Mouse (Mus musculus) cerebellum, postnatal 36 days (tissue): ENCODE measurements around the gene Ttll8.

Experiments used
- DNase-seq, 2 experiments: peaks; one replicate each; pipeline ENCODE4 v3.0.0; 2021 to 2022; ENCODE audit warnings: mixed read lengths in 2 of 2

Ttll8 gene

DNA sequence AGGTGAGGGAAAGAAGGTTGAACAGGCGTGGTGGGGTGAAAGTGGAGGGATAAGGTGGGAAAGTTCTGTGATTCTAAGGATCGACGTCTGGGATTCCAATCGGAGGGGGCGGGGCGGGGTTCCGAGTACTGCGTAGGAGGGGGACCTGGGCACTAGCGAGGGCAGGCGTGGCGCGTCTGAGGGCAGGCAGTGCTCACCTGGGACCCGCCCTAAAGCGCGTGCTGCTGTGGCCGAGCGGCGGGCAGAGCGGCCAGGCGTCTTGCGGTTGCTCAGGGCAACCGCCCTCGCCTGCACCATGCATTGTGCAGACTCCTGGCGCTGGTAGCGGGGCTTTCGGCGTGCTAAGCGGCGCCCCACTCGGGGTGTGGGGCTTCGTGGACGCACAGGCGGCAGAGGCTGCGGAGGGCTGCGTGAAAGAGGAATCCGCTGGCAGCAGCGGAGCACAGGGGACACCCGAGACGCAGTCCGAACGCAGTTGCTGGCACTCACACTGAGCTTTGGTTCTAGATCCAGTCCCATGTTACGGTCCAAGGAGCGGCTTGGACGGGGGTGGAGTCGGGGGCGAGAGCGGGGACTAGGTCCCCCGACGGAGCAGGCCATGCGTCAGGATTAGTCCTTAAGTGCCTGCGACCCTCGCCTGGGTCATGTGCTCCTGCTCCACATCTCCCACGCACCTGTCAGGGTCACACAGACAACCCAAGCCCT lies at the start of gene Ttll8:
TSS of gene Ttll8 (minus strand) at position 51 of the 705 bp plus-strand sequence.
- DNase-seq = peak in 1 of 2 experiments; percentile 9

DNA sequence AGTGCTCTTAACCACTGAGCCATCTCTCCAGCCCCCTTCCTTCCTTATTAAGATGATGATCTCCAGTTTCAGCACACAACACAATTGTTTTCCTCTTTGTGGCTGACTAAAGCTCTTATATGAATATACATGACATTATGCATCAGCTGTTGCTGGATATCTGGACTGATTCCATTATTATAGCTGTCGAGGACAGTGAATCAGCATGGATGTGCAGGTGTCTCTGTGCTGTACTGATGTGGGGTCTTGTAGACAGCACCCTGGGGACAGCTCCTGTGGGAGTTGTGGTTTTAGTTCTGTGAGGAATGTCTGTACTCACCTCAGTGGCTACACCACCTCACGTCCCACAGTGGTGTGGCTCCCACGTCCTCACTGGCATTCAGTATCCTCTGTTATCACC lies 47.0 kb upstream of the Ttll8 start:
- no peak for DNase-seq

DNA sequence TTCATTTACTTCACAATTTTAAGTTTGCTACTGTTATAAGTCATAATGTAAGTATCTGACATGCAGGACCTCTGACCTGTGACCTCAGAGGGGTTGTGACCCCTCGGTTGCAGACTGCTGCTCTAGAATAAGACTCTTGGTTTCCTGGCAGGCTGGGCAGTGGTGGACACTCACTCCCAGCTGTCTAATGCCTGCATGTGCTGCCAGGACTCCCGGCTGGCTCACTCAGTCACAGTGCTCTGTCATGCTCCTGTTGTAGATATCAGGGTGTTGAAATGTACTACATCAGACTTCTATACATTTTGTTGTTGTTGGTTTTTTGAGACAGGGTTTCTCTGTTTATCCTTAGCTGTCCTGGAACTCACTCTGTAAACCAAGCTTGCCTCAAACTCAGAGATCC lies 46.1 kb upstream of the Ttll8 start:
- no peak for DNase-seq

DNA sequence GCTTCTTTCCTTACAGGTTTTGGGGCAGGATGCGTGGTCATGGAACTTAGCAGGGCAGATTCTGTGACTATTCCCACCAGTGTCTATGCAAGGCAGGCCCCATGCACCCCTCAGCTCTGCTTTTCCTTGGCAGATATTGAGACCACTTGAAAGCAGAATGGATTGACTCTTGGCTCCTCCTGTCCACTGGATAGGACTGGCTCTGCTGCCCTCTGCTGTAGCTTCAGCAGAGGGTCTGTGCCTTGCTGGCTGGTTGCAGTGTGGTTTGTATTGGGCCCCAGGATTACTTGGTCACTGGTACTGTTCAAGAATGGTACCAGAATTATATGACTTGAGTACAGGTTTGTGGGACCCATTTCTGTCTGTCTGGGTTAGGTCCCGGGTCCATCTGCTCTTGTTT lies 44.9 kb upstream of the Ttll8 start:
- no peak for DNase-seq

DNA sequence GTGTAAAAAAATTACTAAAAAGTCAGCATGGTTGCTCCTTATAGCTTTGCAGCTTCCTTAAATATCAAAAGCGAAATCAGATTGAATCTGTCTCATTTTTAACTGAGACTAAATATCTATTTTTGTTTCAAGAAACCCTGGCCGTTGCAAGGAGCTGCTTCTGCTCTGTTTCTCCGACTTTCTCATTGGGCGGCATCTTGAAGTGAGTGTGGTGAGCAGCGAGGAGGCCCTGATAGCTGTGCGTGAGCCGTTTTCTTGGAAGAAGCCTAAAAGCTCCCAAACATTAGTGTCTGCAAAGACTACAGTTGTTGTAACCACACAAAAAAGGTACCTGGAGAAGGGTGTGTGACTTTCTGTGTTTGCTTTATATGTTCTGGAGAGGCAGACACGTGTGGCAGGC lies 44.4 kb upstream of the Ttll8 start:
- DNase-seq = no peak

DNA sequence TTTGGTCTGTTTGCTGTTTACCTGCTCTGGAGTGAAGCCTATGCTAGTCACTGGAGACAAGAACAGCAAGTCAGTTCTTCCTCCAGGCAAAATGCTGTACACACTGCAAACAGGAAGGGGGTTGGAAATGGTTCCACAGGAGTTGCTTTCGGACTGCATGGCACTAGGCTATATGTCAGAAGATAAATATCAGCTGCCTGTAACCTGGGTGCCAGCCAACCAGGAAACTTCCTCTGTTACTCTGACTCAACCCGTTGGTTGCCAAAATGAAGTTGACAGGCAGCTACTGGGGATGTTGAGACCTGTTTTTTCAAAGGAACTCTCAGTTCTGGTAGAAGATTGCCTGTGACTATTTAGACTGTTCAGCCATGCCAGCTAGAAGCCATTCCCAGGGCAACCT lies 35.0 kb upstream of the Ttll8 start:
- DNase-seq = no peak

DNA sequence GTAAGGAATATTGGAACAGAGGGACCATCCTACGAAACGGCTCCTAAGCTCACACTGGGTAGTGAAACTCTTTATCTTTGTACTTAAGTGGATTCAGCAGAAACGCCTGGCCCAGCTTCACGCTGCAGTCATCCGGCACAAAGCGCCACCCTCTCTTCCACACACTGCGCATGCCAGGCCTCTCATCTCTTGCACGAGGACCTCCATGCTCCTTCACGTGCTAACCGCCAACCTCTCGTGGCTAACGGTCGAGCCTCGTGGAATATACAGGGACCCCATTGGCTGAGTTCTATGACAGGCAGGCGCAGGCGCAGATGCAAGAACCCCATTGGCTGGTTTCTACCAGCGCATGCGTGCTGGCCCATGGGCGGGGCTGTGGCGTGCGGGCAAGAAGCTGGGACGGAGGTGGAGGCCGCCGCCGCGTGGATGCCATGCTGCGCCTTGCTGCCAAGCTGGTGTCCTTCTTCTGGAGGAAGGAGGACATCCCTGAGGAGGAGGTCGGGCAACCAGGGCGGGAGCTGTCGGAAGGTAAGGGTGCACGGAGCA lies 28.4 kb upstream of the Ttll8 start, which contains the start of gene Mov10l1:
TSS of gene Mov10l1 (plus strand) at position 376 of the 546 bp plus-strand sequence.
- DNase-seq = no peak

DNA sequence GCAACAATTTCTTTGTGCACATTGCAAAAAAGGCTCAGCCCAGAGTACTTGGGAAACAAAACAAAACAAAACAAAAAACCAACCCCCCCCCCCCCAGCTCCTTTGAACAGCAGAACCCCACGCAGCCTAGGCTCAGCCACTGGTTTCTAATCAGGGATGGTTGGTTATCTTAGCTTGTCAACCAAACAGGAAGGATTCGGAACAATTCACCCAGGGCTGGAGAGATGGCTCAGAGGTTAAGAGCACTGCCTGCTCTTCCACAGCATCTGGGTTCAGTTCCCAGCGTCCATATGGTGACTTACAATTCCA lies 24.9 kb upstream of the Ttll8 start:
- no peak for DNase-seq

DNA sequence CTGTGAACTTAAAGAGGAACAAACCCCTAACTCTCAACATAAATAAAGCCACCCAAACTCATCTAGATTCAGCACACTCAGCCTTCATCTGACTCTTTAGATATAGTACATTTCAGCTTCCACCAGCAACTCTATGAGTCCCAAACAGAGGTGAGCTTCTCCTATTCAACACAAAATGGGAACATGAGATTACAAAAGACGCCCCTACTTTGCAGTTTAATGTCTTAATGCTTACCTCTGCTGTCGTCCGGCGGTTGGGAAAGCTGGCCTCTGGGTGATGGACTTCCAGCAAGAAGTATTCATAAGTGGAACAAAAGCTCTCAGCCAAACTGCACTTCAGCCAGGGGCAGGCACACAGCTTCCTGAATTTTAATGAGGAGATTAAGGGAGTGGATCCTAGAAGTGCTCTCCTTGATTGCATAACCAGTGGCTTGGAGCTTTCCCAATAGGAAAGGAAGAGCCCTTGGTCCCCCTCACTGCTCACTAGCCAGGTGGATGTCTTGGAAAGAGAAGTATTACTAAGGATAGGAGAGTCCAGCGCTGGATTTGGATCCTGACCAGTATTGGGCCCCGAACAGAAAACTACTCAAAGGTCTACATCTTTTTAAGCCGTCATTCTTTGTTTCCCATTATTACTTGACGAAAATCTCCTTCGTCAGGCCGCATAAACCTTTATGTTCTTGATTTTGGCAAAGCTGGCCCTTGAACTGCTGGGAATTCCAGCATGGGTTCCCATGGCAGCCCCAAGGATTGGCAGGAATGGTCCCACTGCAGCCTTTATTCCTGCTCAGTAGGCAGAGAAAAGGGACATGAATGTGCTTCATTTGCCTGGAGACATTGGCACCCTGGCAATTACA lies 24.3 kb upstream of the Ttll8 start, which contains the start of gene Mlc1:
TSS of gene Mlc1 (minus strand) at position 727 of the 857 bp plus-strand sequence.
- peak in 1 of 2 experiments; percentile 9 for DNase-seq

DNA sequence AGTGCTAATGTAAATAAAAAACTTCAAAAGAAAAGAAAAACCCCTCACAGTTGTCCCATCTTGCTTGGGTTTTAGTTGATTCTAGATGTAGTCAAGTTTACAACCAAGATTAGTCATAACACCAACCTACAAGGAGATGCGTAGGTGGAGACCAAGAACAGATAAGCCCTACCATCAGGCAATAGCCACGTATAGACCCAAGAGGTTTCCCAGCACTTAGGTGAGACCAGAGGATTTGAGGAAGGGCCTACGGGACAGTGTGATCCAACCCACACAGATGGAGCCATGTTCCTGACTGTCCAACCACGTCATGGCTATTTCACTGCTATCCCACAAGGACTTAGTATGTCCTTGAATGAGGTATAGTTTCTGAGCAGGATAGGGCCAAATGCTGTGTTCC lies 18.1 kb upstream of the Ttll8 start:
- no peak for DNase-seq

DNA sequence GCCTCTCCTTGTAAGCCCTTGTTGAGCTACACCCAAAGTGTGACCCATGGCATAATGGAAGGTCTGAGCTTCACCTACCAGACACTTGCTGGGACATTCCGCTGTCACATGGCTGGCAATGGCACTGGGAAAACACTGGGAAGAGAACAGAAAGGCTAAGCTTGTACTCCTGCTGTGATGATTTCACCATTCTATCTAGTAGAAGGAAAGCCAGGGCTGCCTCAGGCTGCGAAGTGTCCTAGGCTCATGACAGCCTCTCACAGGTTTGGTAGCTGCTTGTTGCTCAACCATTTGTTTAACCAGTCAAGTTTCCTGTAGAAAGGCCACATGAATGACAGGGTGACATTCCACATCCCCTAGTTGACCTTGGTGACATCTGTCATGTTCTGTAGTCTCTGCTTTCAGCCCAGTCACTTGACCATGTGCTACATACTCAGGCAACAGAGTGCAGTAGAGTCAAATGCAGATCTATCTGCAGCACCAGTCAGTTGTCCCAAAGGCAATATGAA lies 9.9 kb upstream of the Ttll8 start:
- no peak for DNase-seq

DNA sequence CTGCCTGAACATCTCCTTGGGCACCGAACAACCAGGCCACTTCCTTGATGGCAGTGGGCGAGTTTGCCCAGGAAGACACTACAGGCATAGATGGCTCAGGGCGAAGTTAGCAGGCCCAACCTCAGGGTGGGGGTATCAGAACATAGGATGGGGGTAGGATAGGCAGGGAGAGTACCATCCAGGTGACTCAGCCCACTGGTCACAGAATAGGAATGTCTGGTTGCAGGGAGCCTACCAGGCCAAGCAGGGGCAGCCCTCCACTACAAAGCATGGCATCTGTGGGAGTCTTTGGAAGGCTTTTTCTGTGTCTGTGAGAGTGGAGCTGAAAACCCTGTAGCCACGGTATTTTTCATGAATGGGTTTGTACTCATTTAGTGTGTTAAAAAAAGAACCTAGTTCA lies 3.3 kb upstream of the Ttll8 start:
- no peak for DNase-seq

DNA sequence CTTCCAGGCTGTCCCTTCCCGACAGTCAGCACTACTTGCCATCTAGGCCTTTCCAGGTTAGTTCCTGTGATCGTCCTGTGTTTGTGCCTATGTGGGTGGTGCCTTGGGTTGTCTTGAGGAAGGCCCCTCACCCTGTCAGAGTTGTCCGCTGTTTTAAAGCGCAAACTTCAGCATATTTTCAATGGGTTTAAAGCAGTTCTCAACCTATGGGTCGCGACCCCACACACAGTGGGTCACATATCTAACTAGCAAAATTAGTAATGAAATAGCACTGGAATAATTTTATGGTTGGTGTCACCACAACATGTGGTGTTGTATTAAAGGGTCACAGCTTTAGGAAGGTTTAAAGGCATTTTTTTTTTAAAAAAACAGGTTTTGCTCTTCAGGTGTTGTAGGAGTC lies 1.1 kb upstream of the Ttll8 start:
- DNase-seq = no peak

DNA sequence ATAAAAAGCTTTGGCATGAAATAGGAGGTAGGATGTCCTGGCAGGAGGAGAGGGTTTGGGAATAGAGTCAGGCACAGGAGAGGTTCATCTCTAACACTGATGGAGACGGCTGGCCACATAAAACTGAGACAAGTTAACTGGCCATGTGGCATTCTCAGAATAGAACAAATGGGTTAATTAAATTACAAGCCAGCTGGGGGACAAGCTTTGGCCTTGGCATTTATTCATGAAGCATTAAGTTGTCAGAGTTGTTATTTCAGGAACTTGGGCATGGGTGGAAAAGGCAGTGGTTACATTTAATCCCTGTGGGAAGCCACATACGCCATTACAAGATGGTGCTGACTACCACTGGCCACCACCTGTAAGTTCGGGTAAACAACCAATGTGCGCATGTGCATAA lies 3.0 kb downstream of the Ttll8 start:
- DNase-seq = no peak

DNA sequence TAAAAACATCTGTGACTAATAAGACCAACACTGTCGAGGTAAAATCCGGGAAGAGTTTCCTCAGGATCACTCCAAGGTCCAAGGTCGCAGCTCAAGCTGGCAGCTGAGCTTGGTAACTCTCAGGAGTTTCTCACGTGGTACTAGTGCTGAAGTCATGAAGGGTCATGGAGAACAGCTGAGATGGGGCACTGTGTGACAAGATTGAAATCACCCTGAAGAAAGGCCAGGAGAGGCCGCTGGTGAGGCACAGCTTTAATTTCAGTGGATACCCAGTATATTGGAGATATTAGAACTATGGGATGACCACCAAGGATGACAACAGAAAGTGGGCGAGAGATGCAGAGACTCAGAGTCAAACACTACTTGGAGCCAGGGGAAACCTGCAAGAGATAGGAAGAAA lies 7.4 kb downstream of the Ttll8 start:
- DNase-seq = no peak

DNA sequence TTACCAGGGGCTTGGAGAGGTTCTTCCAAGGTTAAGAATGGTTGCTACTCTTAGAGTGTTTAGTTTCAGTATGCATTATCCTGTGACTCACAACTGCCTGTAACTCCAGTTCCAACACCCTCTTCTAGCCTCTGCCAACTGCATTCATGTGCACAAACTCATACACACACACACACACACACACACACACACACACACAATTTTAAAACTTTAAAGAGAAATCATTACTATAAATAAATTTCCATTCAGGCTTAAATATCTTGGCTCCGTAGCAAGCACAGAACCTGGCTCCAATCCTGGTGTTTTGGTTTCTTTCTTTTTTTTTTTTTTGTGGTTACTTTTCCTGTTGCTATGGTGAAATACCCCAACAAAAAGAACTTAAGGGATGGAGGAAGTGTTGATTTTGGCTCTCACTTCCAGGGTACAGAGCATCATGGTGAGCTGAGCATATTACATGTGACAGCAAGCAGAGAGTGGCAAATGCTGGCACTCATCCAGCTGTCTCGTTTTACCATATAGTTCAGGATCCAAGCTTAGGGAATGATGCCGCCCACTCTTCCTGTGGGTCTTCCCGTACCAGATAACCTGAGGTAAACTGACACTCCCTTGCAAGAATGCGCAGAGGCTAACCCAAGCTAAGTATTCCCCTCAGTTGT lies 10.2 kb downstream of the Ttll8 start:
- DNase-seq = no peak

DNA sequence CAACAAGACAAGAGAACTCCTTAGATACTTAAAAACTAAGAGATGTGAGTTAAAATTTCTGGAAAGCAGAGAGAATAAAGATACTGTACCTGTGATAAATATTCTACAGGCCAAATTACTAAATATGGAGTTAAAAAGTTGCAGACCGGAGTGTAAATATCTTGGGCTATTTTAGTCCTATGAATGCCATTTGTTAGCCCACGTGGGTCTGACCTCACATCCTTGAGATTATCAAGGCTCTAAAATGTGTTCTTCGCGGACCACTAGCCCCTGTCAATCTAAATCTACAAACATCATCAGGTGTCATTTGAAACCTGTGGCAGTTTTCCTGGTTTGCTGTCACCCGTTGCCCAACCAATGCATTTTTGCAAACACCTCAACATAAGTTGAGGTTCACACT lies 11.4 kb downstream of the Ttll8 start:
- no peak for DNase-seq

DNA sequence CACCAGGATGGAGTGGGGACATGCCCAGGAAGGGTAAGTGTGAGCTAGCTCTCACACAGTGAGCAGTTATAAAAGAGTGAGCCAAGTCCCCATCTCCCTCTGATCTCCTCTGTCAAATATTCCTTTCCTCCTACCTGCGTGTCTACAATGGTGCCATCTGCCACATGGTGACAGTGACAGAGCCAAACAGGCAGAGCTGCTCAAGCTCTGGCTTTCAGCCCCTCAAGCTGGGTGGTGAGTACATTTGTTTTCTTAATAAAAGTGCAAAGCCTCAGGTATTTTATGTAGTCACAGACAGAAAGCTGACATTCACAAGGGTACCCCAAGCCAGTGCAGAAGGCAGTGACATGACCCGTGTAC lies 16.9 kb downstream of the Ttll8 start:
- peak in 1 of 2 experiments; percentile 24 for DNase-seq

DNA sequence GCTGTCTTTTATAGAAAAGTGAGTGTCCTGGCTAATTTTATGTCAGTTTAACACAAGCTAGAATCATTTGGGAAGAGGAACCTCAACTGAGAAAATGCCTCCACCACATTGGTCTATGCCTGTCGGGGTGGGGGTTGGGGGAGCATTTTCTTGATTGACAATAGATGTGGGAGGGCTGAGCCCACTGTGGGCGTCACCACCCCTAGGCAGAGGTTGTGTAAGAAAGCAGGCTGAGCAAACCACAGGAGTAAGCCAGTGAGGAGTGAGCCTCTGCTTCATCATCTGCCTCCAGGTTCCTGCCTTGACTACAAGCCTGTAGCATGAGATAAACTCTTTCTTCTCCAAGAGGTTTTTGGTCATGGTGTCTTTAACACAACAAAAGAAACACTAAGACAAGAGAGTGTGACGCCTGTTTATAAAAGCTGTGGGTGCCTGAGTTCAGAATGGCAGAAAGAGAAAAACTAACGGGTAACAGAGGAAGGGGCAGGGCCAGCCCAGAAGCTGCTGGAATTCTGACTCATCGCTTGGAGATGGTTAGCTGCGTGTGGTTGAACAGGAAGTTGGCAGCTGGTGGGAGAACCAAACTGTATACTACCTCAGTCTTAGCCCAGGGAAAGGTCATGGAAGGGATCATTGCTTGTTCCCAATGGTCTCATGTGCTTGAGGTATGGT lies 17.5 kb downstream of the Ttll8 start:
- DNase-seq = no peak

DNA sequence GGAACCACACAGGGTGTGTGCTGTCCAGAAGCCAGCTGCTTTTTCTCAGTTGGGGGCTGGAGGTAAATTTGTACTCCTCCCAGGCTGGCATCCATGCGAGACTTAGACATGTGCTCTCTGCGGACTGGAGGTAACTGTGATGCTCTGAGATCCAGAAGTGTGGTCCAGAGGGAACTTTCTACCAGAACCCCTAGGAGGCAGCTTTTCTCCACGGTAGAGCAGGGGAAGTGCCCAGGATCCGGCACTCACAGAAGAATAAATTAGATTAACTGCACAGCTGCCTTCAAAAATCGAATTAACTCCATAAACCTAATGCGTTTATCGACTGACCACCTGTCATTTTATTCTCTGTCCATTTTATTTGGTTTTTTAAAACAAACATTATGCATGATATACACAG lies 20.1 kb downstream of the Ttll8 start:
- DNase-seq = peak in 1 of 2 experiments; percentile 13

DNA sequence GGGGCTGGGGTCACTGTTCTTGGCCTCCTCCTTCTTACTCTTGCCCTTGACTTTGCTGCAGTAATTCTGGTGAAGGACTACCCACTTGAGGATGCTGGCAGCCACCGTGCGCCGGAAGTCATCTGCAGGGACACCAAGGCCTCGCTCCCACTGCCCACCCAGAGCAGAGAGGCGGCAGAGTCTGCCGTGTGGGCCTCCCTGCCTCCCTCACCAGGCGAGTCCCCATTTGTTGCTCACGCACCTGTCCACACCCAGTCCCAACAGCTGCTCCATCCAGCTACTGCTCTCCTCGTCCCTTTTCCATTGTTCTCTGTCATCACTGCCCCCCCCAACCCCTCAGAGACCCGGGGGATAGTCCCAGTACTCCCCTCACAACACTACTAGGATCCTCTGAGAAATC lies 21.6 kb downstream of the Ttll8 start:
- no peak for DNase-seq

DNA sequence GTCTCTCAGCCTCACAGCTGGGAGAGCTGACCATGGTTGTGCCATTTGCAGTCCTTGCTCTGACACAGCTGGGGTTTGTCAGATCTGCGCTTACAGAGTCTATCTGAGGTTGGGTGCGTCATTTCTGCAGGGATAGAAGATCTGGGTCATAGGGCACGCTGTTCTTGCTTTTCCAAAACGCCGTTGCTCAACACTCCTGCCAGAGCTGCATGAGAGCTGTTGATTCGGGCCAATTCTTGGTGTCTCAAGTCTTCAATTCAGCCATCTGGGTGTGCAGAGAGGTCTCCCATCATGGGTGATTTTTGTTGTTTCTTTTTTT lies 32.3 kb downstream of the Ttll8 start:
- no peak for DNase-seq
